ENCODE assay signal across 10 mouse cellular contexts in genomic region chr2:26359983-26360382, GRCm38 (mm10). TPM values are rescaled to one million over a fixed set of nuclear protein-coding genes. Genes with fewer than 3 reads are reported as not detected.
DNase-seq lines count a peak whose midpoint lies in the region; ATAC-seq and TF ChIP-seq lines count a peak whose summit lies in the region.
"Had no signal": no experiment of that assay in that cellular context is flagged by ENCODE, and none has a peak within 500 bp of the region (broad histone marks: within the 10 kb centered on the region; RNA-seq: fewer than 3 reads in every experiment).

No protein-coding gene starts in this region.

- H3K4me1 ChIP-seq in heart, embryonic 12.5 days (replicated peaks): peaks cover 7% of the 10 kb centered on the region
- no peaks in the 10 kb centered on the region for H3K4me1 ChIP-seq in intestine, postnatal 0 days (replicated peaks; ENCODE audit: control insufficient read depth, insufficient read depth, low read length)
- H3K4me1 ChIP-seq: embryonic facial prominence, embryonic 12.5 days had no signal

- no peak overlapping the region for H3K4me3 ChIP-seq in heart, embryonic 12.5 days
- H3K4me3 ChIP-seq in macrophage (ENCODE audit: inconsistent target): peak overlapping the region; percentile 80
- H3K4me3 ChIP-seq in intestine, postnatal 0 days (ENCODE audit: low read depth, low read length): no peak overlapping the region
- H3K4me3 ChIP-seq: embryonic facial prominence, embryonic 12.5 days had no signal

- DNase-seq in heart, adult 9 months (ENCODE audit: low spot score in 2 of 2): peak; percentile 52 to 55
- DNase-seq in brain, adult 2 months (ENCODE audit: low read depth, low spot score): peak; percentile 58
- peak; percentile 54 to 56 for DNase-seq in heart, postnatal 14 days
- DNase-seq in kidney, postnatal 36 days: no peak
- no peak for DNase-seq in kidney, adult 11 months
- DNase-seq: midbrain, embryonic 14.5 days had no signal

- H3K4me2 ChIP-seq in heart, embryonic 12.5 days: no peak overlapping the region
- H3K4me2 ChIP-seq in intestine, postnatal 0 days (replicated peaks; ENCODE audit: low read depth): no peak overlapping the region
- H3K4me2 ChIP-seq: embryonic facial prominence, embryonic 12.5 days had no signal

- intact Hi-C loops in heart, postnatal 14 days (cut with DNase I): no loop called here

- H3K79me2 ChIP-seq in macrophage (ENCODE audit: inconsistent target): peaks cover 24% of the 10 kb centered on the region

- H3K27ac ChIP-seq in heart, embryonic 12.5 days (ENCODE audit: poor library complexity, severe bottlenecking): no peak overlapping the region
- H3K27ac ChIP-seq in macrophage: peak overlapping the region; percentile 80
- H3K27ac ChIP-seq in intestine, postnatal 0 days (ENCODE audit: low read depth, low read length): no peak overlapping the region
- H3K27ac ChIP-seq: embryonic facial prominence, embryonic 12.5 days had no signal

- no peaks in the 10 kb centered on the region for H3K9me3 ChIP-seq in heart, embryonic 12.5 days (replicated peaks)
- H3K9me3 ChIP-seq in intestine, postnatal 0 days (ENCODE audit: control insufficient read depth): no peaks in the 10 kb centered on the region
- H3K9me3 ChIP-seq: embryonic facial prominence, embryonic 12.5 days had no signal

- ATAC-seq in heart, embryonic 12.5 days (ENCODE audit: insufficient number of reproducible peaks, low FRiP score): no peak
- ATAC-seq in intestine, postnatal 0 days: no peak

- TF ChIP-seq CTCF in intestine, postnatal 0 days (IDR thresholded peaks at IDR 0.05; ENCODE audit: low read depth): no peak

- peaks cover 23% of the 10 kb centered on the region for H3K36me3 ChIP-seq in heart, embryonic 12.5 days
- H3K36me3 ChIP-seq in macrophage (ENCODE audit: inconsistent target): peaks cover 21% of the 10 kb centered on the region
- H3K36me3 ChIP-seq in intestine, postnatal 0 days (ENCODE audit: control insufficient read depth, insufficient read depth): no peaks in the 10 kb centered on the region; the same call in 1 of the 2 replicates

- no peaks in the 10 kb centered on the region for H3K27me3 ChIP-seq in heart, embryonic 12.5 days (replicated peaks)
- no peaks in the 10 kb centered on the region for H3K27me3 ChIP-seq in intestine, postnatal 0 days (replicated peaks; ENCODE audit: control insufficient read depth, insufficient read depth, low read length)
- H3K27me3 ChIP-seq: embryonic facial prominence, embryonic 12.5 days had no signal

- no peak overlapping the region for H3K9ac ChIP-seq in heart, embryonic 12.5 days
- H3K9ac ChIP-seq in intestine, postnatal 0 days (ENCODE audit: low read depth, low read length): no peak overlapping the region
- H3K9ac ChIP-seq: embryonic facial prominence, embryonic 12.5 days had no signal

- WGBS in heart, embryonic 12.5 days: 72% methylated on average over 6 of the region's 6 CpGs
- WGBS in macrophage (ENCODE audit: missing documents): 0% methylated on average over 6 of the region's 6 CpGs
- WGBS in intestine, postnatal 0 days: 74% methylated on average over 6 of the region's 6 CpGs

RNA-seq across cellular contexts. Expression of gene Card9, which starts 0.7 kb away (rescaled TPM):
- 0.56 and 0.58 TPM in 2 replicates for polyA plus RNA-seq in heart, embryonic 12.5 days (2016; fragmentation: Nextera tagmentation; extraction: Ambion mirVana)
- total RNA-seq in heart, postnatal 14 days (2021): 1 to 10 TPM; 1.3 to 1.5 TPM
- 100 to 1,000 TPM in 24 of 26 experiments, 10 to 100 TPM in 2; 50.4 to 238 (median 171) TPM for total RNA-seq in macrophage (2018; cell fraction: chromatin; rRNA removed)
- total RNA-seq in macrophage (2018; cell fraction: cytosol; rRNA removed): 10 to 100 TPM; 17.1 to 38.7 (median 28.3) TPM
- total RNA-seq in macrophage (2018; cell fraction: nucleus; rRNA removed): 100 to 1,000 TPM in 9 of 26 experiments, 10 to 100 TPM in 17; 35.7 to 146 (median 88.2) TPM
- polyA plus RNA-seq in macrophage (2018): 18.0 to 43.4 TPM (median 33.0 TPM) in 3 replicates
- polyA plus RNA-seq in intestine, postnatal 0 days (2015; fragmentation: Nextera tagmentation; extraction: Ambion mirVana): 0.26 and 0.33 TPM in 2 replicates

RNA-seq across cellular contexts. Expression of gene Dnlz, which starts 8.1 kb away (rescaled TPM):
- polyA plus RNA-seq in heart, embryonic 12.5 days (2016; fragmentation: Nextera tagmentation; extraction: Ambion mirVana): 31.4 and 33.7 TPM in 2 replicates
- 10 to 100 TPM; 15.5 to 16.3 TPM for total RNA-seq in heart, postnatal 14 days (2021)
- 10 to 100 TPM in 5 of 26 experiments, 1 to 10 TPM in 21; 1.6 to 16.6 (median 6.1) TPM for total RNA-seq in macrophage (2018; cell fraction: chromatin; rRNA removed)
- total RNA-seq in macrophage (2018; cell fraction: cytosol; rRNA removed): 10 to 100 TPM in 15 of 26 experiments, 1 to 10 TPM in 11; 7.5 to 14.5 (median 11.1) TPM
- 10 to 100 TPM in 7 of 26 experiments, 1 to 10 TPM in 19; 3.6 to 15.6 (median 6.5) TPM for total RNA-seq in macrophage (2018; cell fraction: nucleus; rRNA removed)
- polyA plus RNA-seq in macrophage (2018): 8.0 to 12.6 TPM (median 11.1 TPM) in 3 replicates
- 16.4 and 17.0 TPM in 2 replicates for polyA plus RNA-seq in intestine, postnatal 0 days (2015; fragmentation: Nextera tagmentation; extraction: Ambion mirVana)

RNA-seq across cellular contexts. Expression of gene Snapc4, which starts 20.5 kb away (rescaled TPM):
- 20.4 and 23.5 TPM in 2 replicates for polyA plus RNA-seq in heart, embryonic 12.5 days (2016; fragmentation: Nextera tagmentation; extraction: Ambion mirVana)
- 10 to 100 TPM; 11.8 to 13.3 TPM for total RNA-seq in heart, postnatal 14 days (2021)
- 100 to 1,000 TPM in 16 of 26 experiments, 10 to 100 TPM in 10; 34.5 to 187 (median 107) TPM for total RNA-seq in macrophage (2018; cell fraction: chromatin; rRNA removed)
- 10 to 100 TPM in 3 of 26 experiments, 1 to 10 TPM in 23; 2.1 to 11.3 (median 6.4) TPM for total RNA-seq in macrophage (2018; cell fraction: cytosol; rRNA removed)
- 100 to 1,000 TPM in 1 of 26 experiments, 10 to 100 TPM in 25; 13.2 to 113 (median 40.6) TPM for total RNA-seq in macrophage (2018; cell fraction: nucleus; rRNA removed)
- polyA plus RNA-seq in macrophage (2018): 6.3 to 12.1 TPM (median 9.3 TPM) in 3 replicates
- polyA plus RNA-seq in intestine, postnatal 0 days (2015; fragmentation: Nextera tagmentation; extraction: Ambion mirVana): 5.6 and 6.7 TPM in 2 replicates

RNA-seq across cellular contexts. Expression of gene Entr1, which starts 29.1 kb away (rescaled TPM):
- 91.7 and 95.5 TPM in 2 replicates for polyA plus RNA-seq in heart, embryonic 12.5 days (2016; fragmentation: Nextera tagmentation; extraction: Ambion mirVana)
- 10 to 100 TPM; 55.4 to 58.6 TPM for total RNA-seq in heart, postnatal 14 days (2021)
- 100 to 1,000 TPM in 22 of 26 experiments, 10 to 100 TPM in 4; 68.8 to 214 (median 137) TPM for total RNA-seq in macrophage (2018; cell fraction: chromatin; rRNA removed)
- 10 to 100 TPM; 41.2 to 59.4 (median 47.3) TPM for total RNA-seq in macrophage (2018; cell fraction: cytosol; rRNA removed)
- 100 to 1,000 TPM in 15 of 26 experiments, 10 to 100 TPM in 11; 66.5 to 188 (median 107) TPM for total RNA-seq in macrophage (2018; cell fraction: nucleus; rRNA removed)
- polyA plus RNA-seq in macrophage (2018): 47.5 to 55.2 TPM (median 47.7 TPM) in 3 replicates
- 45.6 and 49.3 TPM in 2 replicates for polyA plus RNA-seq in intestine, postnatal 0 days (2015; fragmentation: Nextera tagmentation; extraction: Ambion mirVana)

RNA-seq across cellular contexts. Expression of gene Pmpca, which starts 29.2 kb away (rescaled TPM):
- 142 and 145 TPM in 2 replicates for polyA plus RNA-seq in heart, embryonic 12.5 days (2016; fragmentation: Nextera tagmentation; extraction: Ambion mirVana)
- 100 to 1,000 TPM; 118 to 121 TPM for total RNA-seq in heart, postnatal 14 days (2021)
- 100 to 1,000 TPM in 21 of 26 experiments, 10 to 100 TPM in 5; 66.6 to 178 (median 118) TPM for total RNA-seq in macrophage (2018; cell fraction: chromatin; rRNA removed)
- 10 to 100 TPM; 40.1 to 56.4 (median 46.8) TPM for total RNA-seq in macrophage (2018; cell fraction: cytosol; rRNA removed)
- total RNA-seq in macrophage (2018; cell fraction: nucleus; rRNA removed): 100 to 1,000 TPM in 2 of 26 experiments, 10 to 100 TPM in 24; 52.7 to 111 (median 73.5) TPM
- polyA plus RNA-seq in macrophage (2018): 35.0 to 66.1 TPM (median 49.1 TPM) in 3 replicates
- 46.4 and 47.6 TPM in 2 replicates for polyA plus RNA-seq in intestine, postnatal 0 days (2015; fragmentation: Nextera tagmentation; extraction: Ambion mirVana)

Comparison
In these comparisons a context has a peak if more than half of its experiments do, and no peak if none do; other contexts are left out.
1. DNase-seq: peak in heart, adult 9 months (2 of 2), brain, adult 2 months (single experiment) and heart, postnatal 14 days (2 of 2); none in kidney, postnatal 36 days (0 of 2) and kidney, adult 11 months (single experiment).
2. RNA of gene Card9, which starts 0.7 kb away (polyA plus RNA-seq): 18.0 to 43.4 TPM in macrophage; 0.56 to 0.58 TPM in heart, embryonic 12.5 days and 0.26 to 0.33 TPM in intestine, postnatal 0 days; every median in the first group is over 10 times any median in the second.